In the genomic region with DNA sequence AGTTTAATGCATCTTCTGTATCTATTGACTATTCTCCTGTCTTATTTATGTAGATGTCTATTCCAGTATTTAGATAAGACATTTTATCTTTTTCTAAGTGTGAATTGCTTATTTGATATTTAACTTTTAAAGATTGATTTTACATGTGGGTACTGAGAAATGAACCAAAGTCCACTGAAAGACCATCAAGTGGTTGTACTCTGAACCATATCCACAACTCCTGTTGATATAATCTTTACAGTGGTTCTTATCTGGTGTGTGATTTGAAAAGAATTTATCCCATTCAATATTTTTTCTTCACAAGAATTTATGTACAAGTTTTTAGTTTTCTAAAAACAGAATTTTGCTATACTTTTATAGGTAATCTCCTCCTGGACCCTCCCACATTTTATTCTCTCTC, we compare ENCODE assay signal across 17 mouse cellular contexts.
"Had no signal": no experiment of that assay in that cellular context is flagged by ENCODE, and none has a peak within 500 bp of the region (broad histone marks: within the 10 kb centered on the region; RNA-seq: fewer than 3 reads in every experiment).

No protein-coding gene starts in this region.

- H3K9ac ChIP-seq: neural tube, embryonic 12.5 days; neural tube, embryonic 13.5 days; neural tube, embryonic 15.5 days; stomach, embryonic 15.5 days had no signal

- H3K4me2 ChIP-seq: neural tube, embryonic 12.5 days; neural tube, embryonic 13.5 days; neural tube, embryonic 15.5 days; stomach, embryonic 15.5 days had no signal

- H3K4me3 ChIP-seq: neural tube, embryonic 12.5 days; neural tube, embryonic 13.5 days; neural tube, embryonic 15.5 days; stomach, embryonic 15.5 days had no signal

- H3K27ac ChIP-seq: neural tube, embryonic 12.5 days; neural tube, embryonic 13.5 days; neural tube, embryonic 15.5 days; stomach, embryonic 15.5 days; stomach, postnatal 0 days had no signal

- H3K4me1 ChIP-seq: neural tube, embryonic 12.5 days; neural tube, embryonic 13.5 days; neural tube, embryonic 15.5 days; stomach, embryonic 15.5 days had no signal

- H3K9me3 ChIP-seq: neural tube, embryonic 12.5 days; neural tube, embryonic 13.5 days; neural tube, embryonic 15.5 days; stomach, embryonic 15.5 days had no signal

- H3K36me3 ChIP-seq: neural tube, embryonic 12.5 days; neural tube, embryonic 13.5 days; neural tube, embryonic 15.5 days; stomach, embryonic 15.5 days had no signal

- DNase-seq: retina, postnatal 1 day; right cerebral cortex, adult 18-20 months; right cerebral cortex, postnatal 14 days; right cerebral cortex, postnatal 25 days; right cerebral cortex, postnatal 4 days; spleen, adult 18-20 months; thymus, adult 18-20 months; thymus, adult 2 months; thymus, postnatal 14 days; thymus, postnatal 25 days; thymus, postnatal 36 days; thymus, postnatal 4 days had no signal

- H3K27me3 ChIP-seq: neural tube, embryonic 12.5 days; neural tube, embryonic 13.5 days; neural tube, embryonic 15.5 days; stomach, embryonic 15.5 days had no signal
